ENCODE assay signal across 1 mouse cellular context in the genomic region with DNA sequence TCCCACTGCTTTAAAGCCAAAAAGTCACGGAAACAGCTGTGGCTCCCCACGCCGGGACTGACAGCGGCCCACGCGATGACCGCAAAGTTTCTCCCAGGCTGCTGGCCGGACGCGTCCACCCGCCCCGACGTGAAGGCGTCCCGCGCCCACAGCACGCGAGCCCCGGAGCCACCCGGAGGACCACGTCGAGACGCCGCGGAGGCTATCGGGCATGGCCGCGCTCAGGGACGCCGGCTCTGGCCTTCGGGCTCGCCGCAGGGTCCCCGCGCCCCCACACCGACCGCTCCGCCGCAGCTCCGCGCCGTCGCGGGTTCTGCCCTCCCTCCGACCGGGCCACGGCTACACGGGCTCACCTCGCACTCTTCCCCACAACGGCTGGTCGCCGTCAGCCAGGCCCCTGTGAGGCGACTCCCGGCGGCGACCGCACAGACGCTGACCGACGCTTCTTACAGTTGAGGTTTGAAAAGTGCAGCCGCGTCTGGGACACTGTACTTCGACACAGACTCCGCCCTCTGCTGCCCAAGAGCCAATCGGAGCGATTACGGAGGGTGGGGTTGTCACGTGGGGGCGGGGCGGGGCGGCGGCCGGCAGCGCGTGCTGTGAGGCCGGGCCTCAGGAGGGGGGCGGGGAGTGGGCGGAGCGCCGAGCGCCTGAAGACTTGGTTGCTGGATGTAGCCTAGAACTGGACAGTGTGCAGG.
A peak's percentile ranks its signal among the peaks of the same experiment; 100 is the strongest.
TF ChIP-seq lines count a peak whose summit lies in the region.

A gene (minus strand): TSS at position 504 of the 698 bp plus-strand sequence.

TF ChIP-seq in CH12.LX, 34 proteins besides CTCF, POLR2A, EP300 and RAD21 (continued from another document):
- TF ChIP-seq IRF4 (IDR thresholded peaks at IDR 0.05; ENCODE audit: low read depth, low read length) (peak; percentile 56; the same call in 1 of the 2 replicates), MYC (IDR thresholded peaks at IDR 0.05; ENCODE audit: low read depth, low read length) (no peak), GABPA (IDR thresholded peaks at IDR 0.05; ENCODE audit: insufficient replicate concordance, low read depth, low read length) (no peak), SIN3A (IDR thresholded peaks at IDR 0.05; ENCODE audit: low read length) (peak; percentile 83; the same call in 1 of the 2 replicates), NRF1 (IDR thresholded peaks at IDR 0.05; ENCODE audit: low read depth, low read length) (peak; percentile 20; the same call in 1 of the 2 replicates), ZMIZ1 (IDR thresholded peaks at IDR 0.05; ENCODE audit: low read depth, low read length) (peak; percentile 96), CHD1 (IDR thresholded peaks at IDR 0.05; ENCODE audit: low read depth, low read length) (0 out of 2 replicates have a peak, but pooled peaks have one; percentile 16), MEF2A (IDR thresholded peaks at IDR 0.05; ENCODE audit: borderline replicate concordance, low read depth, low read length) (peak; percentile 49; the same call in 1 of the 2 replicates), SMC3 (IDR thresholded peaks at IDR 0.05; ENCODE audit: low read depth, low read length) (peak; percentile 17), ELF1 (IDR thresholded peaks at IDR 0.05; ENCODE audit: low read depth, low read length) (peak; percentile 21; the same call in 1 of the 2 replicates), NELFE (IDR thresholded peaks at IDR 0.05; ENCODE audit: low read depth, low read length) (peak; percentile 99), TBP (conservative IDR thresholded peaks at IDR 0.05; ENCODE audit: low read depth, low read length) (peak; percentile 94), MAZ (IDR thresholded peaks at IDR 0.05; ENCODE audit: low read depth, low read length) (0 out of 2 replicates have a peak, but pooled peaks have one; percentile 17)
